Mouse (Mus musculus) stomach, postnatal 0 days (tissue): ENCODE results near the gene Rpl27a.

ENCODE experiments used
- CTCF ChIP-seq: IDR thresholded peaks from 2 replicates; pipeline ENCODE4 v1.5.1; 2016; ENCODE audit warnings: antibody characterized with exemption, low read depth, mild to moderate bottlenecking, moderate library complexity
- EP300 ChIP-seq: optimal IDR thresholded peaks from 2 replicates; pipeline ENCODE3; 2016; ENCODE audit warnings: antibody characterized with exemption

DNA sequence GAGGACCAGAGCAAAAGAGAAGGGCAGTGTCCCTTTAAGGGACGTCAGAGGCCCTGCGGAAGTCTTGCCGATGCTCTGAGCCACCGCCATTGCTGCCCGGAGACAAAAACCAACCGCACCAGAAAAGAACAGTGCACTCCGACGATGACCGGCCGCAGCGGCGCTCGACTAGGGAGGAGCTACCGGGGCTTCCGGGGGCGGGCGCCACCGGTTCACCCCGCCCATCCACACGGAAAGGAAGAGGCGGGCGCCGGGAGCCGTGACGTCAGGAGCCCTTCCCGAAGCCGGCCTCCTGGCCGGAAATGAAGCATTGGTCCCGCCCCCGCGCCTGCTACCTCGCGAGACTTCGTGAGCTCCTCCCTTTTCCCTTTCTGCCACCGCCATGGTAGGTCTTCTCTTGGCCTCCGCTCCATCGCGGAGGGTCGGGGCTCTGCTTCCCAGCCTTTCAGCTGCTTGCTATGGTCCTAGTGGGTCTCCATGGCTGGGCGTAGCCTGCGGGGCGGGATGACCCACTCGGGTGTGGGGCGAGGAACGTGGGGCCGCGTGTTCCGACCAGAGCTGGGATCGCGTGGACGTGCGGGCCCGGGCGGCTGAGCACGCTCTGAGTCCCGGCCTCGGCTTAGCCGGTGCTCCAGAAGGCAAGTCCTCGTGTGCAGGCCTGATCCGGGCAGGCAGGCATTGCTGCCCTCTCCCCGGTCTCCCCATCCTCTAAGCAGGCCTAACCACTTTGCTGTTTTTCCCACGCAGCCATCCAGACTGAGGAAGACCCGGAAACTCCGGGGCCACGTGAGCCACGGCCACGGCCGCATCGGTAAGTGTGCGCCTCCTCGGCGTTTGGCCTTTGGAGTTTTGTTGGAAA lies at the start of gene Rpl27a:
- TF ChIP-seq EP300: peak; percentile 96
- TF ChIP-seq CTCF: peak; percentile 31
